Mouse (Mus musculus) heart, postnatal 0 days (tissue): ENCODE measurements at regions not wholly inside any gene's neighbourhood (a gene's known extent, or its start where the extent isn't known, plus 50 kb on each side); places are given as distances from the start of the nearest gene placed in this dataset.

Source experiments
- CTCF ChIP-seq: IDR thresholded peaks from 2 replicates; pipeline ENCODE4 v1.5.1; 2016; ENCODE audit warnings: antibody characterized with exemption, control low read depth, low read depth
- EP300 ChIP-seq: IDR thresholded peaks from 2 replicates; pipeline ENCODE4 v1.6.1; 2016; ENCODE audit warnings: antibody characterized with exemption, low read depth

GRCm38 (mm10) chrX:10904889-10905288 lies 190.1 kb downstream of the Mid1ip1 start:
- TF ChIP-seq EP300 (no peak), CTCF (no peak)
